Mouse (Mus musculus) liver, postnatal 0 days (tissue): Measurements from ENCODE around the gene Fam163b.

Source experiments
- CTCF ChIP-seq: sonication (generic); IDR thresholded peaks from 2 replicates; pipeline ENCODE4 v1.5.1; 2016; ENCODE audit warnings: antibody characterized with exemption, low read depth
- EP300 ChIP-seq: IDR thresholded peaks from 2 replicates; pipeline ENCODE4 v1.6.1; 2016; ENCODE audit warnings: antibody characterized with exemption, low read depth, mild to moderate bottlenecking

DNA sequence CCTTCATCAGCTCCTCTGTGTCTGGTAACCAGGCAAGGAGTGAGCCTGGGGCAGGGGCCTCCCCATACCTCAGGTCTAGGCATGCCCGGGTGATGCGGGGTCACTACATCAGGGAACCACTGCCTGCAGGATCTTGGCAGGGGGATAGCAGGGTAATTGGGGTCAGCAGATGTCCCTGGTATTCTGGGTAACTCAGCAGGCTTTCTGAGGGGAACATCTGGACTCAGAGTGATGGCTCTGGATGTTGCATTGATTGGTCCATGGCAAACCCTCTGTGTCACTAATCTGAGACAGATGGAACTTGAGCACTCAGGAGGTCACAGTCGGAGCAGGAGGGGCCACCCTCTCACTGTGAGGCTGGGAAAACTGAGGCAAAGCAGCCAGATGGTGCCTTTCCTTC, 35.5 kb downstream of the Fam163b start:
- TF ChIP-seq CTCF (no peak), EP300 (no peak)
